Mouse (Mus musculus): Measurements from ENCODE around the gene Traf3ip1. TPM values are rescaled to one million over a fixed set of nuclear protein-coding genes. Genes with fewer than 3 reads are reported as not detected.

Gene Traf3ip1
- polyA plus RNA-seq, 1 experiment from 2014 or later, result 4.3 TPM

DNA sequence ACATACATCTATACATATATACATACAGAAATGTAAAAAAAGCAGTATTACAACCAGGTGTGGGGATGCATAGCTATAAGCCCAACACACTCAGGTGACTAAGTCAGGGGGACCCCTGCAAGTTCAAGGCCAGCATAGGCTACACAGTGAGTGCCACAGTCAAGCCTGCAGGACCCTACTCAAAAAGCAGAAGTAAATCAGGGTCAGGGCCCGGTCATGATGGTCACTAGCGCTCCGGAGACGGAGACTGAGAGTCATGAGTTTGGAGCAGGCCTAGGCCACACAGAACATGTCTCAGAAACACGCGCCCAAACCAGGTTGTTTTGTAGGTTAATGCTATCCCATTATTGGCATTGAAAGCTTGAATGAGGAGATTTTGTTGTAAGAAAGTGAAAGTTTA, 4.1 kb downstream of the Traf3ip1 start:
- Histone ChIP-seq H3K4me1 (ENCODE audit: control insufficient read depth, insufficient read depth, low read length) (peaks cover 11% of the 10 kb centered on the region), H3K27ac (ENCODE audit: low read depth, low read length) (no peak overlapping the region), H3K9me3 (replicated peaks; ENCODE audit: control insufficient read depth, low read length) (no peaks in the 10 kb centered on the region), H3K27me3 (ENCODE audit: control insufficient read depth, insufficient read depth, low read length) (no peaks in the 10 kb centered on the region), H3K9ac (ENCODE audit: low read depth, low read length) (no peak overlapping the region), H3K4me3 (ENCODE audit: low read depth, low read length) (no peak overlapping the region), H3K4me2 (no peak overlapping the region), H3K36me3 (ENCODE audit: control insufficient read depth, insufficient read depth, low read length) (0 out of 2 replicates have a peak, but pooled peaks cover 4% of the 10 kb centered on the region)
- WGBS (ENCODE audit: insufficient replicate concordance), result 93% methylated on average over 6 of the region's 6 CpGs
- no peak for ATAC-seq (replicated peaks; ENCODE audit: insufficient number of reproducible peaks, low FRiP score, low TSS enrichment)

DNA sequence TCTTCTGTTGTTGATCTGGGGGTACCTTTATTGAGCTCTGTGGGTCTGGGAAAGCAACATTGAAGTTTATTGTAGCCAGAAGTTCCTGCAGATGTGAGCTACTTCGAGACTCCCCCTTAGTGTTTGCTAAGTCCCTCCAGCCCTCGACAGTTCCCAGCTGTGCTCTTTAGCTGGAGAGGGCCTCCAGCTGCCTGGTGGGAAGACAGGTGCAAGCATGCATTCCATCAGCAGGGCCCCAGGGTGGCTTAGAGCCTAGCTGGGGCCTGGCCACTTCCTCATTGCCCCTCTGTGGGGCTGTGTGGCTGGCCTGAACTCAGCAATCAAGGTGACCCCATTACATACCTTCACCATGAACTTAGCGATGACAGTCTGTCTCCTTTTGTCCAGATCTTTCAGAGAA, 10.2 kb downstream of the Traf3ip1 start:
- no peak overlapping the region for H3K4me2 ChIP-seq
- H3K4me3 ChIP-seq (ENCODE audit: low read depth, low read length), result no peak overlapping the region
- no peaks in the 10 kb centered on the region for H3K27me3 ChIP-seq (ENCODE audit: control insufficient read depth, insufficient read depth, low read length)
- no peaks in the 10 kb centered on the region for H3K4me1 ChIP-seq (ENCODE audit: control insufficient read depth, insufficient read depth, low read length)
- no peak overlapping the region for H3K9ac ChIP-seq (ENCODE audit: low read depth, low read length)
- no peak for ATAC-seq (replicated peaks; ENCODE audit: insufficient number of reproducible peaks, low FRiP score, low TSS enrichment)
- H3K36me3 ChIP-seq (ENCODE audit: control insufficient read depth, insufficient read depth, low read length), result peaks cover 12% of the 10 kb centered on the region
- no peaks in the 10 kb centered on the region for H3K9me3 ChIP-seq (replicated peaks; ENCODE audit: control insufficient read depth, low read length)
- WGBS (ENCODE audit: insufficient replicate concordance), result 70% methylated on average over 3 of the region's 3 CpGs
- H3K27ac ChIP-seq (ENCODE audit: low read depth, low read length), result no peak overlapping the region

DNA sequence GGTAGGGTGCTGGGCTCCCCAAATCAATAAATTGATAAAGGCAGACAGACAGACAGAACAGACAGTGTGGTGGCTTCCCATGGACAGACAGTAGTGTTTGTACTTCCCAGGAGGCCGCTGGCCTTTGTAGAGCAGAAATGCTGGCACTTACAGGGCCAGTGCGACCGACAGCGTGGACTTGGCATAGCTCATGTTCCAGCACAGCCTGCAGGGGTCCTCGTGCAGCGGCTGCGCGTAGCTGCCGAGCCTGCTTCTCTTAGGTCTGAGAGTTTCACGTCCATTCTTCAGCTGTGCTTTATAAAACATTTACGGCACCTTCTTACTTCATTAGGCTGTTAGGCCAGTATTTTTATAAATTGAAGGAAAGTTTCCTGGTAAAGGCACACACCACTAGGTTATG, 20.5 kb downstream of the Traf3ip1 start:
- no peak overlapping the region for H3K4me2 ChIP-seq
- no peak for ATAC-seq (replicated peaks; ENCODE audit: insufficient number of reproducible peaks, low FRiP score, low TSS enrichment)
- 84% methylated on average over 11 of the region's 11 CpGs for WGBS (ENCODE audit: insufficient replicate concordance)

DNA sequence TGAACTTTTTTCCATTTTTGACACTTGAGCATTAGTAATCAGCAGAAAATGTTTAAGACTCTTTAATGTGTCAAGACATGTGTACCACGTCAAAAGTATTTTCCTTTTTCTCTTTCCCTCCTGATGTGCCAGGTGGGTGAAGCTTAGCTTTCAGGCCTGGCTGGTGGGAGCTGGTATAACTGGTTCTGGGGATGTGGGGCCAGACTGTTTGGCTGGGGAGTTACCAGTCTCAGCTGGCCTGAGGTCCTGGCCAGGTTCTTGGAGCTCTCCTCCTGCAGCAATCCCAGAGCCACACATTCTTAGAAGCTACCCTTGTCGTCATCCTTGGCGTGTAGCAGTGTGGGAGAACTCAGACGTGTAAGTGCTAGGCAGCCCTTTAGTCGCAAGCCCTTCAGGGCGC, 21.2 kb downstream of the Traf3ip1 start:
- Histone ChIP-seq H3K27me3 (ENCODE audit: control insufficient read depth, insufficient read depth, low read length) (no peaks in the 10 kb centered on the region), H3K4me1 (ENCODE audit: control insufficient read depth, insufficient read depth, low read length) (no peaks in the 10 kb centered on the region), H3K9me3 (replicated peaks; ENCODE audit: control insufficient read depth, low read length) (no peaks in the 10 kb centered on the region), H3K9ac (ENCODE audit: low read depth, low read length) (no peak overlapping the region), H3K36me3 (ENCODE audit: control insufficient read depth, insufficient read depth, low read length) (no peaks in the 10 kb centered on the region), H3K4me3 (ENCODE audit: low read depth, low read length) (no peak overlapping the region), H3K27ac (ENCODE audit: low read depth, low read length) (no peak overlapping the region), H3K4me2 (no peak overlapping the region)
- WGBS (ENCODE audit: insufficient replicate concordance), result 85% methylated on average over 6 of the region's 6 CpGs
- no peak for ATAC-seq (replicated peaks; ENCODE audit: insufficient number of reproducible peaks, low FRiP score, low TSS enrichment)

More for the DNA sequence above, 20.5 kb downstream of the Traf3ip1 start:
- H3K4me3 ChIP-seq (ENCODE audit: low read depth, low read length), result no peak overlapping the region
- H3K27me3 ChIP-seq (ENCODE audit: control insufficient read depth, insufficient read depth, low read length), result no peaks in the 10 kb centered on the region
- H3K4me1 ChIP-seq (ENCODE audit: control insufficient read depth, insufficient read depth, low read length), result no peaks in the 10 kb centered on the region
- no peaks in the 10 kb centered on the region for H3K36me3 ChIP-seq (ENCODE audit: control insufficient read depth, insufficient read depth, low read length)
- H3K9me3 ChIP-seq (replicated peaks; ENCODE audit: control insufficient read depth, low read length), result no peaks in the 10 kb centered on the region
- no peak overlapping the region for H3K9ac ChIP-seq (ENCODE audit: low read depth, low read length)
- H3K27ac ChIP-seq (ENCODE audit: low read depth, low read length), result no peak overlapping the region

DNA sequence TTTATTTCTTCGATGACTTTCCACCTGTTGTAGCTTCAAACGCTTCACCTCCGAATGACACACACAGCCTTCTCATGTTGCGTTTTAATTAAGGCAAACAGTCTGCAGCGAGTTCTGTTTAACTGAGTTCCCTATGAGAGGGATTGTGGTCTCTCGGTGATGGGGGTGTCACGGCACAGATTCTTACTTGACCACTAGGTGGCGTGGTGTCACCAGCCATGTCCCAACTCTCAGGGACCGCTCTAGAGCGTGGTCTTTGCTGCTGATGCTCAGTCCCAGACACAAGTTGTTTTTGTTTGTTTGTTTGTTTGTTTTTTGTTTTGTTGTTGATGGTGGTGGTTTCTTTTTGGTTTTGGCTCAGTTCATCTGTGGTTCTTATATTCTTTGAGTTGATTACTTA, 29.3 kb downstream of the Traf3ip1 start:
- H3K4me3 ChIP-seq (ENCODE audit: low read depth, low read length), result no peak overlapping the region
- H3K27me3 ChIP-seq (ENCODE audit: control insufficient read depth, insufficient read depth, low read length), result no peaks in the 10 kb centered on the region
- no peaks in the 10 kb centered on the region for H3K36me3 ChIP-seq (ENCODE audit: control insufficient read depth, insufficient read depth, low read length)
- no peak overlapping the region for H3K27ac ChIP-seq (ENCODE audit: low read depth, low read length)
- WGBS (ENCODE audit: insufficient replicate concordance), result 14% methylated on average over 10 of the region's 10 CpGs
- no peak overlapping the region for H3K4me2 ChIP-seq
- no peaks in the 10 kb centered on the region for H3K4me1 ChIP-seq (ENCODE audit: control insufficient read depth, insufficient read depth, low read length)
- H3K9ac ChIP-seq (ENCODE audit: low read depth, low read length), result no peak overlapping the region
- no peak for ATAC-seq (replicated peaks; ENCODE audit: insufficient number of reproducible peaks, low FRiP score, low TSS enrichment)
- H3K9me3 ChIP-seq (replicated peaks; ENCODE audit: control insufficient read depth, low read length), result no peaks in the 10 kb centered on the region

DNA sequence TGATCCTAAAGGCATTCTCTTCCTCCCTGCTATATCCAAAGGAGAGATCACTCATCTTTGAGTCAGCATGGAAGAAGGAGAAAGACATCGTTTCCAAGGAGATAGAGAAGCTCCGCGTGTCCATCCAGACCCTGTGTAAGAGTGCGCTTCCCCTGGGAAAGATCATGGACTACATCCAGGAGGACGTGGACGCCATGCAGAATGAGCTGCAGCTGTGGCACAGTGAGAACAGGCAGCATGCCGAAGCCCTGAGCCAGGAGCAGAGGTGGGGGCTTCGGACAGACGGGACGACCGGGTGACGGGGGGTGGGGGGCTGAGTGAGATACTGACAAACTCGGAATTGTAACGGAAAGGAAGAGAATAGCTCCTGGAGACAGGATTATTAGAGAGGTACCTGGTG, 31.4 kb downstream of the Traf3ip1 start:
- no peaks in the 10 kb centered on the region for H3K27me3 ChIP-seq (ENCODE audit: control insufficient read depth, insufficient read depth, low read length)

DNA sequence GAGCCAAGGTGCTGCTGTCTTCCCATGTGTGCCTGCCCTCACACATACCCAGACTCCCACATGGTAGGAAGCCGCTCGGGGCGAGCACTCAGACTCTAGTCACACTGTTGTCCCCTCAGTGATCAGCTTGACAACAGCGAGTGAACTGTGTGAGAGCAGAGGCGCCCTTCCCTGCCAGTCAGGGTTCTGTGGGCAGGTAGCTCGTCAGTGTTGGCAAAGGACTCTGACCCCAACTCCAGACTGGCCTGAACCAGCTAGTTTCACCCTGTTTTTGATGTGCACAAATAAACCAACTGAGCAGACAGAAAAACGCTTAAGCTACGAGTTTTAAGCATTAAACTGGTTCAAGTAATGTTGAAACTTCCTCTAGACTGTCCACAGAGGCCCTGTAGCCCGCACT, 35.7 kb downstream of the Traf3ip1 start:
- ATAC-seq (replicated peaks; ENCODE audit: insufficient number of reproducible peaks, low FRiP score, low TSS enrichment), result no peak
- H3K4me2 ChIP-seq, result no peak overlapping the region
- no peak overlapping the region for H3K9ac ChIP-seq (ENCODE audit: low read depth, low read length)
- WGBS (ENCODE audit: insufficient replicate concordance), result 88% methylated on average over 9 of the region's 9 CpGs
- H3K27me3 ChIP-seq (ENCODE audit: control insufficient read depth, insufficient read depth, low read length), result no peaks in the 10 kb centered on the region
- 0 out of 2 replicates have a peak, but pooled peaks cover 2% of the 10 kb centered on the region for H3K36me3 ChIP-seq (ENCODE audit: control insufficient read depth, insufficient read depth, low read length)
- H3K9me3 ChIP-seq (replicated peaks; ENCODE audit: control insufficient read depth, low read length), result no peaks in the 10 kb centered on the region
- H3K4me3 ChIP-seq (ENCODE audit: low read depth, low read length), result no peak overlapping the region
- no peaks in the 10 kb centered on the region; the same call in 1 of the 2 replicates for H3K4me1 ChIP-seq (ENCODE audit: control insufficient read depth, insufficient read depth, low read length)
- no peak overlapping the region for H3K27ac ChIP-seq (ENCODE audit: low read depth, low read length)

More for the DNA sequence above, 31.4 kb downstream of the Traf3ip1 start:
- Histone ChIP-seq H3K36me3 (ENCODE audit: control insufficient read depth, insufficient read depth, low read length) (no peaks in the 10 kb centered on the region), H3K27ac (ENCODE audit: low read depth, low read length) (no peak overlapping the region), H3K4me2 (no peak overlapping the region), H3K9ac (ENCODE audit: low read depth, low read length) (no peak overlapping the region), H3K9me3 (replicated peaks; ENCODE audit: control insufficient read depth, low read length) (no peaks in the 10 kb centered on the region), H3K4me3 (ENCODE audit: low read depth, low read length) (no peak overlapping the region), H3K4me1 (ENCODE audit: control insufficient read depth, insufficient read depth, low read length) (no peaks in the 10 kb centered on the region)
- ATAC-seq (replicated peaks; ENCODE audit: insufficient number of reproducible peaks, low FRiP score, low TSS enrichment), result no peak
- WGBS (ENCODE audit: insufficient replicate concordance), result 90% methylated on average over 14 of the region's 14 CpGs

DNA sequence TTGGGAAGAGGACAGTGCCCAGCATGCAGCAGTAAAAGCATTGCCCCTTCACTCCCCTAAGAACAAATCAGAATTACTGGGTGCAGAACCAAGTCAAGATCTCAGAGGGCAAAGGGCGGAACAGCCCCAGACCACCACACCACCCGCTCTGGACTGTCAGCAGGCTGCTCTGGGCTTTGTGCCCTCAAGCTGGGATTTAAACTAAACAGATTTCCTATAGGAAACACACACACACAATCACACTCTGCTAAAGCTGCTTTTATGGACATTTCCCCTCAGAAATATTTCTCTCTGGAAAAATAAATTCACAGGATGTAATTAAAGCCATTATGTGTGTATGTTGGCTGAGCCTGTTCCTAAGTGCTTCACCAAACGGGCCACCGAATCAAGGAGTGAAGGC, 37.8 kb downstream of the Traf3ip1 start:
- 0 out of 2 replicates have a peak, but pooled peaks cover 2% of the 10 kb centered on the region for H3K36me3 ChIP-seq (ENCODE audit: control insufficient read depth, insufficient read depth, low read length)
- H3K9me3 ChIP-seq (replicated peaks; ENCODE audit: control insufficient read depth, low read length), result no peaks in the 10 kb centered on the region
- 80% methylated on average over 4 of the region's 4 CpGs for WGBS (ENCODE audit: insufficient replicate concordance)
- H3K4me1 ChIP-seq (ENCODE audit: control insufficient read depth, insufficient read depth, low read length), result no peaks in the 10 kb centered on the region; the same call in 1 of the 2 replicates
- no peak overlapping the region for H3K4me2 ChIP-seq
- ATAC-seq (replicated peaks; ENCODE audit: insufficient number of reproducible peaks, low FRiP score, low TSS enrichment), result no peak
- no peak overlapping the region for H3K27ac ChIP-seq (ENCODE audit: low read depth, low read length)
- no peak overlapping the region for H3K4me3 ChIP-seq (ENCODE audit: low read depth, low read length)
- no peak overlapping the region for H3K9ac ChIP-seq (ENCODE audit: low read depth, low read length)
- peaks cover 3% of the 10 kb centered on the region; the same call in 1 of the 2 replicates for H3K27me3 ChIP-seq (ENCODE audit: control insufficient read depth, insufficient read depth, low read length)

DNA sequence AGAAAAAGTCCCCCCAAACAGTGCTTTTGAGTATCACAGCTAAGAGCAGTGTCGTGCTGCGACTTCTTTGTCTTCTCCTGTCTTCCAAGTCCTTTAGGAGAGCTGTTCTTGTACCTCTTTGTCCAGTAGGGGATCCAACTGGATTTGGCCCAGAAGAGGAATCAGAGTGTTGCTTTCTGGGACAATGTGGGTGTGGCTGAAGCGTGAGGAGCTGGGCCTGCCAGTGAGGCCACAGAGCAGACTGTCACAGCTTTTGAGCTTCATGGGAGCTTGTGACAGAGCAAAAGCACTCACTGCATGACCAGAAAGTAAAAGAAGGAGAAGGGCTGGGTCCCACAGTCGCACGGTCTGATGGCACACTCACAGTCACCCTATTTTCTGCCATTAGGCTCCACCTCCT, 38.4 kb downstream of the Traf3ip1 start:
- peak; percentile 55; the same call in 1 of the 2 replicates for ATAC-seq (replicated peaks; ENCODE audit: insufficient number of reproducible peaks, low FRiP score, low TSS enrichment)
- no peaks in the 10 kb centered on the region for H3K9me3 ChIP-seq (replicated peaks; ENCODE audit: control insufficient read depth, low read length)
- H3K9ac ChIP-seq (ENCODE audit: low read depth, low read length), result no peak overlapping the region
- 83% methylated on average over 5 of the region's 5 CpGs for WGBS (ENCODE audit: insufficient replicate concordance)
- 0 out of 2 replicates have a peak, but pooled peaks cover 2% of the 10 kb centered on the region for H3K36me3 ChIP-seq (ENCODE audit: control insufficient read depth, insufficient read depth, low read length)
- H3K4me3 ChIP-seq (ENCODE audit: low read depth, low read length), result no peak overlapping the region
- H3K4me1 ChIP-seq (ENCODE audit: control insufficient read depth, insufficient read depth, low read length), result no peaks in the 10 kb centered on the region; the same call in 1 of the 2 replicates
- peaks cover 3% of the 10 kb centered on the region; the same call in 1 of the 2 replicates for H3K27me3 ChIP-seq (ENCODE audit: control insufficient read depth, insufficient read depth, low read length)
- H3K4me2 ChIP-seq, result no peak overlapping the region; the same call in 1 of the 2 replicates
- peak overlapping the region; percentile 22 for H3K27ac ChIP-seq (ENCODE audit: low read depth, low read length)

Data from heart, embryonic 11.5 days (tissue).